Mouse (Mus musculus) limb, embryonic 13.5 days (tissue): ENCODE results near the gene Pygo2. TPM values are rescaled to one million over a fixed set of nuclear protein-coding genes. Genes with fewer than 3 reads are reported as not detected.
A peak's percentile ranks its signal among the peaks of the same experiment; 100 is the strongest.

Experiments used
- ATAC-seq: fragments of 200-750 bp; cut with Nextera tagmentation; 2 replicates; pipeline ENCODE4 v1.8.0; 2017; ENCODE audit warnings: low read depth, moderate number of reproducible peaks, moderate TSS enrichment; ENCODE audit not compliant: low FRiP score
- H3K27ac ChIP-seq: fragments of 300-500 bp; sonication (generic); 2 replicates; pipeline ENCODE4 v1.5.1; 2015; ENCODE audit warnings: inconsistent platforms, mild to moderate bottlenecking, moderate library complexity
- H3K27me3 ChIP-seq: fragments of 300-500 bp; sonication (generic); 2 replicates; pipeline ENCODE4 v1.6.1; 2015; ENCODE audit warnings: mild to moderate bottlenecking, inconsistent platforms
- H3K36me3 ChIP-seq: fragments of 300-500 bp; sonication (generic); 2 replicates; pipeline ENCODE4 v1.6.1; 2015; ENCODE audit warnings: inconsistent platforms, mild to moderate bottlenecking, moderate library complexity
- H3K4me1 ChIP-seq: fragments of 300-500 bp; sonication (generic); 2 replicates; pipeline ENCODE4 v1.6.1; 2015; ENCODE audit warnings: inconsistent platforms
- H3K4me2 ChIP-seq: fragments of 300-500 bp; sonication (generic); replicated peaks from 2 replicates; pipeline ENCODE4 v1.6.1; 2015; ENCODE audit warnings: inconsistent platforms, mild to moderate bottlenecking, moderate library complexity
- H3K4me3 ChIP-seq: fragments of 300-500 bp; sonication (generic); 2 replicates; pipeline ENCODE4 v1.5.1; 2015; ENCODE audit warnings: moderate library complexity, mild to moderate bottlenecking, inconsistent platforms
- H3K9ac ChIP-seq: fragments of 300-500 bp; sonication (generic); 2 replicates; pipeline ENCODE4 v1.6.1; 2015; ENCODE audit warnings: mild to moderate bottlenecking, inconsistent platforms
- H3K9me3 ChIP-seq: fragments of 300-500 bp; sonication (generic); 2 replicates; pipeline ENCODE4 v1.6.1; 2016; ENCODE audit warnings: inconsistent platforms
- WGBS: fragments of 180-500 bp; shearing (Covaris S2); methylation state at CpG from one replicate; pipeline ENCODE4 v1.1.7; 2015; 5-methylcytosine and 5-hydroxymethylcytosine counted together
- polyA plus RNA-seq: library from polyadenylated mRNA; unstranded; fragments of >200 nt; fragmentation: Nextera tagmentation; extraction: Ambion mirVana; gene quantifications from 2 replicates; pipeline ENCODE4 v1.2.1, GENCODE M21; 2015

Pygo2 gene
- polyA plus RNA-seq, 1 experiment from 2014 or later, result 49.7 TPM

DNA sequence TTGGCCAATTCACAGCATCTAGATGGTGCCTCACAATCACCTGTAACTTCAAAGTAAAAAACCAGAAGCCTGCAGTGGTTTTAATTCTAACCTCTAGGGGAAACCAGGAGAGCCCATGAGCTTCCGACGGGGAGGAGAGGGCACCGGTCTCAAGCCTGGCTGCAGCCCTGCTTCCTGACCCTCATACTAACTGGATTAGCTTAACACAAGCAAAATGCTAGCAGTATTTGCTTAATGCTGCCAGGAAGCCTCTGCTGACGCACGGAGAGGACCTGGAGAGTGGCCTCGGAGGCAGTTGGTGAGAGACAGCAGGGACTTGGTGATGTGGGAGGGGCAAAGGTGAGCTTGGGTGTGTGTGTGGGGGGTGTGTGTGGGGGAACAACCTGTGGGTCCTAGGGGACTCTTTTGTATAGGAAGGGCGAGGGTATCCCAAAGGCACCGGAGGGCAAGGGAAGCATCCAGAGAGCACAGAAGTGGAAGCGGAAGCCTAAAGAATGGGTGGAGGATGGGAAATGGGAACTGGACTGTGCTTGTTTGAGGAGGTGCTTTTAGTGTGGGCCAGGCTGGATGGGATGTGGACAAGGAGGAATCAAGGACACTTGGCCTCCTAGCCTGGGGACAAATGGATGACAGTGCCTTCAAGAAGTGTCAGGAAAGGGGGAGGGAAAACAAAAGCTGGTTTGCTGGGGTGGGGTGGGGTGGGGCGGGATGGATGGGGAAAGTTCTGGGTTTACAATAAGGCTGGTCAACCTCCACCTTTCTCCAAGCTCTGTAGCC is 24.6 kb downstream of the Pygo2 start, which contains the start of gene Pmvk:
TSS of gene Pmvk (plus strand) at position 141 of the 777 bp plus-strand sequence.
- no peak for ATAC-seq
- Histone ChIP-seq H3K4me2 (no peak within 1 kb of the TSS), H3K4me3 (no peak within 1 kb of the TSS), H3K9me3 (no peaks in the 10 kb centered on the region), H3K36me3 (no peaks in the 10 kb centered on the region), H3K9ac (no peak within 1 kb of the TSS), H3K4me1 (peaks cover 16% of the 10 kb centered on the region), H3K27ac (no peak within 1 kb of the TSS), H3K27me3 (no peaks in the 10 kb centered on the region)
- 63% methylated on average over 10 of the region's 10 CpGs for WGBS

DNA sequence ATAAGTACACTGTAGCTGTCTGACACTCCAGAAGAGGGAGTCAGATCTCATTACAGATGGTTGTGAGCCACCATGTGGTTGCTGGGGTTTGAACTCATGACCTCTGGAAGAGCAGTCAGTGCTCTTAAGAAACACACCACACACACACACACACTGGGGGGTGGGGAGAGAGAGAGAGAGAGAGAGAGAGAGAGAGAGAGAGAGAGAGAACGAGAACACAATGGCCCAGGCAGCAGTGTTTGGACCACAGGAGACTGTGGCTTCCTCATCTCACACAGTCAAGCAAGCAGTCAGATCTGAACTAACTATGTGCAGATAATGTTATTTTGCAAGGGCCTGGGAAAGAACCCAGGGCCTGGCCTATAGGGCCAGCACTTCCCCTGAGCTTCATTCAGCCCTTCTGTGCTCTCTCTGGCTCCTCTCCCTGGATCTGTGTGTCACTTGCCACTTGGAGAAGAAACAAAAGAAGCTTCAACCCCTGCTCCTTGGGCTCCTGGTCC is 25.8 kb downstream of the Pygo2 start:
- ATAC-seq, result no peak
- H3K9me3 ChIP-seq, result no peaks in the 10 kb centered on the region
- 62% methylated on average over 1 of the region's 1 CpGs for WGBS
- H3K27ac ChIP-seq, result no peak overlapping the region
- no peaks in the 10 kb centered on the region for H3K27me3 ChIP-seq
- H3K4me3 ChIP-seq, result no peak overlapping the region
- H3K4me1 ChIP-seq, result peaks cover 24% of the 10 kb centered on the region
- H3K4me2 ChIP-seq, result no peak overlapping the region
- no peaks in the 10 kb centered on the region for H3K36me3 ChIP-seq
- H3K9ac ChIP-seq, result no peak overlapping the region

DNA sequence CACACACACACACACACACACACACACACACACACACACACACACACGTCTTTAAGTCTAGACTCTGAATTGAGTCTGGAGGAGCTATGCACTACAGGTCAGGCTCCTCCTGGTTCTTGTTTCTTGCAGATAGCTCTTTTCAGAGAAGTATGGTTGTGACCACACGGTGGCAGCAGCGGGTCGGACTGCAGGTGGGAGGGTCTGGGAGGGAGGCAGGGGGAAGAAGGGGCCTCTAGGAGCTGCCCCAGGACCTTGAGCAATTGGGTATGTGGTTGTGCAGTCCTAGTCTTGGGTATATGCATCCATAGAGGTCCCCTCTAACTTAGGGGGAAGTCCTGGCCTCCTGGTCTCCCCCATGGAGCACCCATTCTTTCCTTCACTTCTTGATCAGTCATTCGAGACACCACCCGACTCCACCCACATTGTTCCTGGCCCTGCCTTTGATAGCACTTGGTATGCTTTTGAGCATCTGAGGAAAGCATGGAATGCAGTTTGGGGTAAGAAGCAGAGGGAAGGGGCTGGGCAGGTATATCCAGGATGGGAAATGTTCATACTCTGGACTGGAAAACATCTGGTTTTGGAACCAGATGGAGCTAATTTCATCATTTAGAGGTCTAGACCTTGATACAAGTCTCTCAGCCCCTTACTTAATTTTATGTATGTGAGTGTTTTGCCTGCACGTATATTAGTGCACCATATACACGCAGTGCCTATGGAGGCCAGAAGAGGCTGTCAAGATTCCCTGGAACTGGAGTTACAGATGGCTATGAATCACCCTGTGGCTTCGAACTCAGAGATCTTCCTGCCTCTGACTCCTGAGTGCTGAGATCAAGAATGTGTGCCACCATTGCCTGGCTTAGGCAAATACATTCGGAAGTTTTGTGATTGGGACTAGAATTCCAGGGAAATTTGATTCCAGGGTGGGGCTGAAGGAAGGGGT is 27.0 kb downstream of the Pygo2 start:
- no peak for ATAC-seq

DNA sequence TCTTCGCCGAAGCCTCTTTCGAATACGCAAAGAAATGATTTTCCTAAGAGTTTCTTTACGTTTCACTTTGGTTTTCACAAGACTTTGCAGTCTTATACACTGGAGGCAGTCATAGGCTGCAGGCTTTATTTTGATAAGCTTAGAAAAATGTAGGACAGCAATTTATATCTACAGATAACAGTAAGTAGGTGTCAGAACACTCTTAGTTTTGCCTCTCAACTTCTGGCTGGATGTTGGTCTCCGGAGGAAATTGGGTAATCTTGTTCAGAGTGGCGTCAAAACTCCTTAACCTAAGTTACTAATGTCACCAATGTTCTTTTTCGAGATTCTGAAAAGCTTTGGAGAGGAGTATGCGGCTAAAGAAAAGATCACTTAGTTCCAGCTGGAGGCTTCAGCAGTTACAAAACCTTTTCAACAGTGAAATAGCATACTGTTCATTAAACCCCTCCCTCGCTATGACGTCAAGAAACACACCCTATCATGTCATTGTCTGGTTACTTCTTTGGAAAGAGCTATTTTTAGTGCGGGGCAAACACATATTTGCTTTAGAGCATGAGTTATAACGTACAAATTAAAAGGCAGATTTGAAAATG is 28.5 kb downstream of the Pygo2 start:
- Histone ChIP-seq H3K27me3 (no peaks in the 10 kb centered on the region), H3K9me3 (no peaks in the 10 kb centered on the region), H3K9ac (no peak overlapping the region), H3K27ac (peak overlapping the region; percentile 83; the same call in 1 of the 2 replicates), H3K36me3 (peaks cover 8% of the 10 kb centered on the region), H3K4me1 (peaks cover 19% of the 10 kb centered on the region), H3K4me3 (peak overlapping the region; percentile 71), H3K4me2 (peak overlapping the region; percentile 73)
- 51% methylated on average over 13 of the region's 13 CpGs for WGBS
- ATAC-seq, result peak; percentile 24; the same call in 1 of the 2 replicates

More for the DNA sequence above, 27.0 kb downstream of the Pygo2 start:
- no peak overlapping the region for H3K4me2 ChIP-seq
- H3K9me3 ChIP-seq, result no peaks in the 10 kb centered on the region
- H3K27ac ChIP-seq, result no peak overlapping the region
- peaks cover 19% of the 10 kb centered on the region for H3K4me1 ChIP-seq
- H3K27me3 ChIP-seq, result no peaks in the 10 kb centered on the region
- H3K36me3 ChIP-seq, result peaks cover 8% of the 10 kb centered on the region
- whole genome bisulfite sequencing, result 36% methylated on average over 10 of the region's 10 CpGs
- H3K4me3 ChIP-seq, result no peak overlapping the region
- H3K9ac ChIP-seq, result no peak overlapping the region

DNA sequence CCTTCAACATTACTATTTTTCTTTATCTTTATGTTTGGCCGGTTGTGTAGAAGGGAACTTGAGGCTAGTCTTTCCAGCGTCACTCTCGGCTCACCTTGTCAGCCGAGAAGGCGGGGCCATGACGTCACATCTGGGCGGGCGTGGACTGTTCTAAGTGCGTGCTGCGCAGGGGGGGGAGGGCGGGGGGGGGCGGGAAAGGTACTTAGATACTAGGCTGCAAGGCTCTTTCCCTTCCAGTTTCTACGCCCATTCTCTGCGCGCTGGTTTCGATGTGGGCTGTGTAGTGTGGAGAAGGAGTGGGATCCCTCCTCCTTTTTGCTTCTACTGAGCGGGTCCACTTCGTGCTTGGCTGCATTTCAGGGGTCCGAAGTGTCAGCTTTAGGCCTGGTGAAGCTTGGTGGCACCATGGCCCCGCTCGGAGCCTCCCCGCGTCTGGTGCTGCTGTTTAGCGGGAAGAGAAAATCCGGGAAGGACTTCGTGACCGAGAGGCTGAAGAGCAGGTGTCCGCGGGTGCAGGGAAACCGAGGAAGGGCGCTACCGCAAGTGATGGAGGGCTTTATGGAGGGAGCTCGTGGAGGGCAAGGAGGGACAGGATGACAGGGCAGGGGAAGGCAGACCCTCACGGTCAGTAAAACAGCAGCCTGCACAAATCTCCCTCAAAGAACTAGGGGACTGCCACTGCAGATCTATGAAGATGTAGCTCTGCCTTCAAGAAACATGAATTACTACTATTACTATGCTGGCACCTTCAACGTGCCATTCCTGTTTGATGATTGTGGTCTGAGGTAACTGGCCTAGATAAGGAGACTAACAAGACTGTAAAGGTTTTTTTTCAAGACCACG is 29.2 kb downstream of the Pygo2 start:
- H3K9me3 ChIP-seq, result no peaks in the 10 kb centered on the region
- no peaks in the 10 kb centered on the region for H3K27me3 ChIP-seq
- H3K4me2 ChIP-seq, result peak overlapping the region; percentile 73
- H3K4me3 ChIP-seq, result peak overlapping the region; percentile 71
- H3K4me1 ChIP-seq, result peaks cover 19% of the 10 kb centered on the region
- ATAC-seq, result peak; percentile 89
- H3K9ac ChIP-seq, result peak overlapping the region; percentile 80
- peaks cover 10% of the 10 kb centered on the region for H3K36me3 ChIP-seq
- under 1% methylated on average over 36 of the region's 36 CpGs for WGBS
- H3K27ac ChIP-seq, result peak overlapping the region; percentile 83

DNA sequence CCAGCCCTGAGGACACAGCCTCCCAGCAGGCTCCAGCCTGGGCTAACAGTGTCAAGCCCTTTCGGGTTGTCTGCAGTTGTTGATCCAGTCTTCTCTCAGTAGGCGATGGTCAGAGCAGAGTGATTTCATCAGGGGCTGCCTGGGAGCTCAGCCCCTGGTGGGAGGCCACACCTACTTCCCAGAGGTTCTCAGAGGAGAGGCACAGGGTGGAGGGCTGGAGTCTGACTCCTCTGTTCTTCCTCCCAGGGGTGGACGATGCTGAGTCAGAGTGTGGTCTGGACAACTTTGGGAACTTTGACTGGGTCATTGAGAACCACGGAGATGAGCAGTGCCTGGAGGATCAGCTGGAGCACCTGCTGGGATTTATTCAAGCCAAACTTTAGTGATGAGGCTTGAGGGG is 38.3 kb downstream of the Pygo2 start:
- Histone ChIP-seq H3K9ac (no peak overlapping the region), H3K9me3 (no peaks in the 10 kb centered on the region), H3K4me3 (no peak overlapping the region), H3K27ac (no peak overlapping the region), H3K27me3 (no peaks in the 10 kb centered on the region), H3K4me1 (no peaks in the 10 kb centered on the region), H3K36me3 (peaks cover 38% of the 10 kb centered on the region), H3K4me2 (no peak overlapping the region)
- no peak for ATAC-seq
- WGBS, result 53% methylated on average over 4 of the region's 4 CpGs

DNA sequence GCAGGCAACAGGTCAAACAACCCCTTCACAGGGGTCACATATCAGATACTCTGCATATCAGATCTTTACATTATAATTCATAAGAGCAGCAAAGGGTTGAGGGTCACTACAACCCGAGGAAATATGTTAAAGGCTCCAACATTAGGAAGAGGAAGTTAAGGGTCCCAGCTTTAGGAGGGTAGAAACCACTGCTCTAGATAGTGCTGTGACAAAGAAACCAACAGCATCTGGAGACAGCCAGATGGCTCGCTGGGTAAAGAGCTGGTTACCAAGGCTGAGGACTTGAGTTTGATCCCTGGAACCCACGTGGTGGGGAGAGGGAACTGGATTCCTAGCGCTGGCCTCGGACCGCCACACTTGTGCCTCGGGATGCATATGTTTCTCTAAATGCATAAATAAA is 42.3 kb downstream of the Pygo2 start:
- no peaks in the 10 kb centered on the region for H3K27me3 ChIP-seq
- no peak overlapping the region for H3K4me2 ChIP-seq
- no peak for ATAC-seq
- no peak overlapping the region for H3K9ac ChIP-seq
- no peaks in the 10 kb centered on the region for H3K9me3 ChIP-seq
- H3K36me3 ChIP-seq, result peaks cover 26% of the 10 kb centered on the region
- H3K27ac ChIP-seq, result no peak overlapping the region
- no peak overlapping the region for H3K4me3 ChIP-seq
- 82% methylated on average over 7 of the region's 7 CpGs for WGBS
- H3K4me1 ChIP-seq, result no peaks in the 10 kb centered on the region

DNA sequence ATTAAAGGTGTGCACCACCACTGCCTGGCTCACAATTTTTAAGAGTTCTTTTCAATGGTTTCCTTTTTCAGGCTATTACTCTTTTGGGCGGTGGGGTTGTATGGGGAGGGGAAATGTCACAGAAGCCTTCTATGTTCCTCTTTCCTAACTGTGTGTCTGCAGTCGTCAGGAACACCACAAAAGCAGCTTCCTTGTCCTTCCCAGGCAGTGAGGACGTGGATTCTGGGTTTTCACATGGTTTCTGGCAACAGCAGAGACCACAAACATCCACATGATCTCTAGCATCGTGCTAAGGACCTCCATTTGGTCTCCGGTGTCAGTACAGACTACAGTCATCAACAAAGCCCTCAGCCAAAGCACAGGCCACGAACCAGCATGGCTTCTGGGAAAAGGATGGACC is 43.8 kb downstream of the Pygo2 start:
- Histone ChIP-seq H3K4me2 (no peak overlapping the region), H3K27ac (no peak overlapping the region), H3K9me3 (no peaks in the 10 kb centered on the region), H3K4me1 (no peaks in the 10 kb centered on the region), H3K9ac (no peak overlapping the region), H3K36me3 (peaks cover 11% of the 10 kb centered on the region), H3K27me3 (no peaks in the 10 kb centered on the region), H3K4me3 (no peak overlapping the region)
- no peak for ATAC-seq
- WGBS, result 72% methylated on average over 6 of the region's 6 CpGs

DNA sequence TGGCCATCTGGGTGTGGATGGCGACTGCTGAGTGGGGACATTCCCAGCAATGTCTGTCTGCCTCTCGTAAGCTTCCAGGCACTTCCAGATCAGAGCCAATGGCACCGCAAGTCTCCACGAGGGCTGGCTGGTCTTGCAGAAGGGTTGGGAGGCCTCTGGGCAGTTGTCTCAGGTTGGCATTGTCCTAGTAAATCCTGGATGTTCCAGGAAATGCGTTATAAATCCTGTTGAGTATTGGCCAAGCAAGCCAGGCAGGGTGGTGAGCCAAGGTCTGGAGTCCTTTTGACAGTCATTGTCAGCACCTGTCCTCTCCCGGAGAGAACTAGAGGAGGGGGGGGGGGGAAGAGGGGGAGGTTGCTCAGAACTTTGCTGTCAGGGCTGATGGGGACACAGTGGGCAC is 49.0 kb downstream of the Pygo2 start:
- no peak overlapping the region for H3K4me2 ChIP-seq
- H3K4me1 ChIP-seq, result no peaks in the 10 kb centered on the region
- 0 out of 2 replicates have a peak, but pooled peaks cover 3% of the 10 kb centered on the region for H3K9me3 ChIP-seq
- no peaks in the 10 kb centered on the region for H3K27me3 ChIP-seq
- no peak overlapping the region for H3K4me3 ChIP-seq
- no peaks in the 10 kb centered on the region for H3K36me3 ChIP-seq
- H3K9ac ChIP-seq, result no peak overlapping the region
- no peak for ATAC-seq
- H3K27ac ChIP-seq, result no peak overlapping the region
- WGBS, result 76% methylated on average over 6 of the region's 6 CpGs

DNA sequence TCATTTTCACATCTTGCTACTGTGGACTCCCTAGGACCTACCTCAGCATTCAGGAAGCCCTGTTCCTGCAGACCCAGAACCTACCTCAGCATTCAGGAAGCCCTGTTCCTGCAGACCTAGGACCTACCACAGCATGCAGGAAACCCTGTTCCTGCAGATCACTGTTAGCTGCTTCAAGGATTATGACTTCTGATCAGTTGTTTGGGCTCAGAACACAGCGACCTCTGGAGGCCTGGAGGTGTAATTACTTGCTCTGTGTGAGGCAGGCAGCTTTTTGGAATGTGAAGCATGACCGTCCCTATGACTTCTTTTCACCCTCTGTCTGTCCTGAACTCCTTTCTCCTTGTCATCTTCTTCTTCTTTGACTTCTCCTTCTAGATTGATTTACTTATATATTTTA is 51.5 kb downstream of the Pygo2 start:
- Histone ChIP-seq H3K4me1 (0 out of 2 replicates have a peak, but pooled peaks cover 6% of the 10 kb centered on the region), H3K4me2 (no peak overlapping the region), H3K9ac (no peak overlapping the region), H3K27me3 (no peaks in the 10 kb centered on the region), H3K36me3 (no peaks in the 10 kb centered on the region), H3K27ac (no peak overlapping the region), H3K4me3 (no peak overlapping the region), H3K9me3 (0 out of 2 replicates have a peak, but pooled peaks cover 3% of the 10 kb centered on the region)
- 51% methylated on average over 2 of the region's 2 CpGs for WGBS
- ATAC-seq, result no peak

DNA sequence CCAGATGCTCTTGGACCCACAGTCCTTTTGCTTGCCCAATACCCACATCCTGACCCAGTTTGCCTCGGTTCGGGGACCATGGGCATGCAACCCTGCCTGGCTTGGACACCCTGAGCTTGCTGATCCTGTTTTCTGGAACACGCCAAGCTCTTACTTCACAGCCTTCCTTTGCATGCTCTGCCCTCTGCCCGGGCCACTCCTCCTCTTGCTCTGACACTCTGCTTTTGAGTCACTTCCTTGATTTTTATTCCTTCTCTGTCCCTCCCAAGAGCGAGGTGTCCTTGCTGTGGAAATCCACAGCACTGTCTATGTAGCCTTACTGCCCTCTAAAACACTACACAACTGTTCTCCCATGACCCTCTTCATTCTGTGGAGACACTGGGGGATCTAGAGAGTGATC is 52.2 kb downstream of the Pygo2 start:
- Histone ChIP-seq H3K4me1 (0 out of 2 replicates have a peak, but pooled peaks cover 7% of the 10 kb centered on the region), H3K36me3 (no peaks in the 10 kb centered on the region), H3K4me3 (no peak overlapping the region), H3K27ac (no peak overlapping the region), H3K27me3 (0 out of 2 replicates have a peak, but pooled peaks cover 6% of the 10 kb centered on the region), H3K9me3 (0 out of 2 replicates have a peak, but pooled peaks cover 3% of the 10 kb centered on the region), H3K4me2 (no peak overlapping the region), H3K9ac (no peak overlapping the region)
- 94% methylated on average over 5 of the region's 5 CpGs for WGBS
- ATAC-seq, result no peak
